Mouse (Mus musculus) hematopoietic multipotent progenitor cell, adult 10-12 weeks (in vitro differentiated cells): ENCODE results near the gene Gipr. TPM values are rescaled to one million over a fixed set of nuclear protein-coding genes. Genes with fewer than 3 reads are reported as not detected.

Source experiments
- polyA plus RNA-seq: library from polyadenylated mRNA; stranded (reverse); fragments of >175 nt; gene quantifications from 2 replicates; pipeline ENCODE4 v1.2.3, GENCODE M21; 2012; ENCODE audit warnings: low replicate concordance

Gene Gipr
- polyA plus RNA-seq, result 0.05 TPM in 1 of 2 replicates, not detected in the other

GRCm38 (mm10) chr7:19165656-19166423 lies at the start of gene Gipr:
Gene Gipr, minus strand, starts transcription at chr7:19166127.

GRCm38 (mm10) chr7:19211996-19212755 lies 46.2 kb upstream of the Gipr start, which contains the start of gene Gpr4:
Gene Gpr4, plus strand, starts transcription at chr7:19212538.

GRCm38 (mm10) chr7:19175708-19176515 lies 10.0 kb upstream of the Gipr start, which contains the start of gene Eml2:
Gene Eml2, plus strand, starts transcription at chr7:19176421.

GRCm38 (mm10) chr7:19149626-19150025 lies 16.3 kb downstream of the Gipr start, which contains the start of gene Snrpd2:
Gene Snrpd2, plus strand, starts transcription at chr7:19149722.

GRCm38 (mm10) chr7:19148875-19149541 lies 16.9 kb downstream of the Gipr start, which contains the start of gene Qpctl:
Gene Qpctl, minus strand, starts transcription at chr7:19149291.

GRCm38 (mm10) chr7:19119631-19120429 lies 46.1 kb downstream of the Gipr start, which contains the start of gene Fbxo46:
Gene Fbxo46, plus strand, starts transcription at chr7:19119859.

GRCm38 (mm10) chr7:19118028-19118771 lies 47.7 kb downstream of the Gipr start, which contains the start of gene Gm4969:
Gene Gm4969, minus strand, starts transcription at chr7:19118368.

Other genes with a start within 250 kb of the Gipr start
- 0.02 and 0.20 TPM in 2 replicates for gene Nova2, start 240.2 kb downstream of the Gipr start, polyA plus RNA-seq
- gene Nanos2, start 178.7 kb downstream of the Gipr start, polyA plus RNA-seq, result not detected in 2 replicates
- 3.4 and 13.9 TPM in 2 replicates for gene Mypop, start 174.9 kb downstream of the Gipr start, polyA plus RNA-seq
- gene Irf2bp1, start 162.1 kb downstream of the Gipr start, polyA plus RNA-seq, result 75.0 and 178 TPM in 2 replicates
- gene Foxa3, start 142.6 kb downstream of the Gipr start, polyA plus RNA-seq, result not detected in 2 replicates
- 121 and 207 TPM in 2 replicates for gene Sympk, start 141.8 kb downstream of the Gipr start, polyA plus RNA-seq
- not detected in 2 replicates for gene Rsph6a, start 111.4 kb downstream of the Gipr start, polyA plus RNA-seq
- gene Dmwd, start 89.9 kb downstream of the Gipr start, polyA plus RNA-seq, result 15.1 and 17.4 TPM in 2 replicates
- gene Dmpk, start 82.3 kb downstream of the Gipr start, polyA plus RNA-seq, result 18.5 and 28.2 TPM in 2 replicates
- gene Six5, start 71.5 kb downstream of the Gipr start, polyA plus RNA-seq, result 4.5 and 6.4 TPM in 2 replicates
- not detected in 2 replicates for gene Gm4969, start 47.8 kb downstream of the Gipr start, polyA plus RNA-seq
- gene Fbxo46, start 46.3 kb downstream of the Gipr start, polyA plus RNA-seq, result 50.1 and 51.2 TPM in 2 replicates
- 12.3 and 19.0 TPM in 2 replicates for gene Qpctl, start 16.8 kb downstream of the Gipr start, polyA plus RNA-seq
- 6.7 and 34.5 TPM in 2 replicates for gene Snrpd2, start 16.4 kb downstream of the Gipr start, polyA plus RNA-seq
- gene Eml2, start 10.3 kb upstream of the Gipr start, polyA plus RNA-seq, result 17.2 and 24.3 TPM in 2 replicates
- gene Gpr4, start 46.4 kb upstream of the Gipr start, polyA plus RNA-seq, result 4.4 and 9.2 TPM in 2 replicates
- 10.2 and 13.2 TPM in 2 replicates for gene Opa3, start 62.2 kb upstream of the Gipr start, polyA plus RNA-seq
- 536 and 1,501 TPM in 2 replicates for gene Vasp, start 105.7 kb upstream of the Gipr start, polyA plus RNA-seq
- gene Ppm1n, start 113.9 kb upstream of the Gipr start, polyA plus RNA-seq, result 2.9 and 4.4 TPM in 2 replicates
- gene Rtn2, start 116.5 kb upstream of the Gipr start, polyA plus RNA-seq, result 0.56 and 0.73 TPM in 2 replicates
- 4.3 and 21.6 TPM in 2 replicates for gene Fosb, start 143.9 kb upstream of the Gipr start, polyA plus RNA-seq
- gene Ercc1, start 178.7 kb upstream of the Gipr start, polyA plus RNA-seq, result 62.5 and 86.1 TPM in 2 replicates
- 17.3 and 29.4 TPM in 2 replicates for gene Cd3eap, start 193.4 kb upstream of the Gipr start, polyA plus RNA-seq
- 3.5 and 5.2 TPM in 2 replicates for gene Ppp1r13l, start 193.6 kb upstream of the Gipr start, polyA plus RNA-seq
- 45.3 and 46.8 TPM in 2 replicates for gene Ercc2, start 215.9 kb upstream of the Gipr start, polyA plus RNA-seq
- 4.3 and 9.4 TPM in 2 replicates for gene Klc3, start 238.0 kb upstream of the Gipr start, polyA plus RNA-seq
- 1.1 and 1.4 TPM in 2 replicates for gene Ckm, start 238.6 kb upstream of the Gipr start, polyA plus RNA-seq